ENCODE assay signal across 22 mouse cellular contexts in genomic region chr10:127654970-127655579, GRCm38 (mm10). TPM values are rescaled to one million over a fixed set of nuclear protein-coding genes. Genes with fewer than 3 reads are reported as not detected.
DNase-seq lines count a peak whose midpoint lies in the region; ATAC-seq and TF ChIP-seq lines count a peak whose summit lies in the region.
"Had no signal": no experiment of that assay in that cellular context is flagged by ENCODE, and none has a peak within 500 bp of the region (broad histone marks: within the 10 kb centered on the region; RNA-seq: fewer than 3 reads in every experiment).

No protein-coding gene starts in this region.

- TF ChIP-seq POLR2A in thymus, adult 2 months (IDR thresholded peaks at IDR 0.05; ENCODE audit: control insufficient read depth, extremely low read depth, insufficient read depth, low read length, poor library complexity), result no peak

- H3K27me3 ChIP-seq in limb, embryonic 10.5 days (ENCODE audit: low read depth, poor library complexity, severe bottlenecking), result no peaks in the 10 kb centered on the region
- H3K27me3 ChIP-seq in thymus, adult 2 months (ENCODE audit: control insufficient read depth, insufficient read depth, low read length), result no peaks in the 10 kb centered on the region
- H3K27me3 ChIP-seq: CH12.LX; intestine, embryonic 15.5 days had no signal

- H3K36me3 ChIP-seq in limb, embryonic 10.5 days, result peaks cover 29% of the 10 kb centered on the region
- H3K36me3 ChIP-seq in thymus, adult 2 months (ENCODE audit: control insufficient read depth, insufficient read depth, low read length), result peaks cover 69% of the 10 kb centered on the region
- H3K36me3 ChIP-seq: neural tube, embryonic 13.5 days had no signal

- H3K27ac ChIP-seq in limb, embryonic 10.5 days, result peak overlapping the region; percentile 72
- H3K27ac ChIP-seq in thymus, adult 2 months (ENCODE audit: control insufficient read depth, insufficient read depth, low read length), result no peak overlapping the region
- H3K27ac ChIP-seq: heart, embryonic 10.5 days; hindbrain, embryonic 14.5 days; intestine, embryonic 15.5 days; neural tube, embryonic 13.5 days had no signal

- H3K4me1 ChIP-seq in limb, embryonic 10.5 days, result peaks cover 43% of the 10 kb centered on the region
- H3K4me1 ChIP-seq in thymus, adult 2 months (replicated peaks; ENCODE audit: control insufficient read depth, insufficient read depth, low read length), result peaks cover 9% of the 10 kb centered on the region
- H3K4me1 ChIP-seq: neural tube, embryonic 13.5 days had no signal

- WGBS in limb, embryonic 10.5 days, result 77% methylated on average over 16 of the region's 16 CpGs
- WGBS in thymus, adult 2 months, result 28% methylated on average over 16 of the region's 16 CpGs

- no peak for TF ChIP-seq CTCF in thymus, adult 2 months (IDR thresholded peaks at IDR 0.05; ENCODE audit: borderline replicate concordance, control insufficient read depth, extremely low read depth, insufficient read depth, low read length, poor library complexity)

- peak; percentile 83 for DNase-seq in heart, adult 11 months
- no peak for DNase-seq in heart, adult 8-10 months (ENCODE audit: low spot score)
- peak; percentile 32 for DNase-seq in CD4-positive helper T cell, adult 2 months (ENCODE audit: low read depth, low spot score)
- DNase-seq in limb, embryonic 10.5 days (ENCODE audit: low spot score), result no peak
- DNase-seq in thymus, adult 2 months, result no peak
- DNase-seq in layer of hippocampus, adult 8-10 months (ENCODE audit: low spot score in 2 of 2), result no peak
- DNase-seq: cerebellum, adult 2 months; cerebellum, postnatal 36 days; gastrocnemius, postnatal 25 days; kidney, adult 9 months; layer of hippocampus, postnatal 36 days; liver; lung, adult 18-20 months; lung, postnatal 14 days; spleen, adult 18-20 months; thymus, postnatal 14 days had no signal

- no peak overlapping the region for H3K4me3 ChIP-seq in limb, embryonic 10.5 days
- H3K4me3 ChIP-seq in thymus, adult 2 months (ENCODE audit: control insufficient read depth, insufficient read depth, low read length), result no peak overlapping the region
- H3K4me3 ChIP-seq: heart, embryonic 10.5 days; intestine, embryonic 15.5 days; neural tube, embryonic 13.5 days had no signal

- peak; percentile 8; the same call in 1 of the 2 replicates for ATAC-seq in neutrophil, adult 5-6 weeks (ENCODE audit: extremely low read depth, insufficient number of reproducible peaks, low FRiP score, poor library complexity, severe bottlenecking)
- ATAC-seq: intestine, embryonic 15.5 days had no signal

- H3K9me3 ChIP-seq in limb, embryonic 10.5 days (replicated peaks), result no peaks in the 10 kb centered on the region
- H3K9me3 ChIP-seq: heart, embryonic 10.5 days; intestine, embryonic 15.5 days; neural tube, embryonic 13.5 days had no signal

RNA-seq across cellular contexts. Expression of gene Nemp1, which starts 11.6 kb away (rescaled TPM):
- total RNA-seq in heart, adult 8-10 months (2022), result 1 to 10 TPM; 3.0 to 5.1 (median 3.6) TPM
- polyA plus RNA-seq in limb, embryonic 10.5 days (2016; fragmentation: Nextera tagmentation; extraction: Ambion mirVana), result 11.9 and 12.3 TPM in 2 replicates
- 42.6 and 45.7 TPM in 2 replicates for total RNA-seq in neutrophil, adult 5-6 weeks (2017)
- 14.2 and 15.0 TPM in 2 replicates for polyA plus RNA-seq in thymus, adult 2 months (2012; rRNA removed)
- total RNA-seq in layer of hippocampus, adult 8-10 months (2022), result 1 to 10 TPM; 5.8 to 8.1 (median 7.6) TPM

RNA-seq across cellular contexts. Expression of gene Stat6, which starts 12.3 kb away (rescaled TPM):
- 10 to 100 TPM; 38.4 to 43.7 (median 43.2) TPM for total RNA-seq in heart, adult 8-10 months (2022)
- 8.4 and 9.7 TPM in 2 replicates for polyA plus RNA-seq in limb, embryonic 10.5 days (2016; fragmentation: Nextera tagmentation; extraction: Ambion mirVana)
- total RNA-seq in neutrophil, adult 5-6 weeks (2017), result 258 and 273 TPM in 2 replicates
- polyA plus RNA-seq in thymus, adult 2 months (2012; rRNA removed), result 168 and 185 TPM in 2 replicates
- 10 to 100 TPM in 3 of 4 experiments, 1 to 10 TPM in 1; 10.0 to 13.6 (median 11.3) TPM for total RNA-seq in layer of hippocampus, adult 8-10 months (2022)

RNA-seq across cellular contexts. Expression of gene Nab2, which starts 13.3 kb away (rescaled TPM):
- total RNA-seq in heart, adult 8-10 months (2022), result 10 to 100 TPM in 1 of 4 experiments, 1 to 10 TPM in 3; 5.0 to 10.3 (median 6.6) TPM
- polyA plus RNA-seq in limb, embryonic 10.5 days (2016; fragmentation: Nextera tagmentation; extraction: Ambion mirVana), result 13.1 and 17.4 TPM in 2 replicates
- total RNA-seq in neutrophil, adult 5-6 weeks (2017), result 19.0 and 19.3 TPM in 2 replicates
- 69.3 and 79.2 TPM in 2 replicates for polyA plus RNA-seq in thymus, adult 2 months (2012; rRNA removed)
- 10 to 100 TPM; 45.3 to 51.6 (median 49.0) TPM for total RNA-seq in layer of hippocampus, adult 8-10 months (2022)

RNA-seq across cellular contexts. Expression of gene Lrp1, which starts 34.1 kb away (rescaled TPM):
- total RNA-seq in heart, adult 8-10 months (2022), result 10 to 100 TPM; 64.0 to 88.9 (median 74.0) TPM
- polyA plus RNA-seq in limb, embryonic 10.5 days (2016; fragmentation: Nextera tagmentation; extraction: Ambion mirVana), result 48.6 and 67.8 TPM in 2 replicates
- 6.3 and 15.1 TPM in 2 replicates for total RNA-seq in neutrophil, adult 5-6 weeks (2017)
- polyA plus RNA-seq in thymus, adult 2 months (2012; rRNA removed), result 35.3 and 40.3 TPM in 2 replicates
- total RNA-seq in layer of hippocampus, adult 8-10 months (2022), result 100 to 1,000 TPM; 293 to 333 (median 304) TPM

RNA-seq across cellular contexts. Expression of gene Myo1a, which starts 49.9 kb away (rescaled TPM):
- total RNA-seq in heart, adult 8-10 months (2022), result under 1 TPM in 1 of 4 experiments, not detected in 3; 0.08 TPM
- polyA plus RNA-seq in limb, embryonic 10.5 days (2016; fragmentation: Nextera tagmentation; extraction: Ambion mirVana), result 0.49 and 0.78 TPM in 2 replicates
- total RNA-seq in neutrophil, adult 5-6 weeks (2017), result 1.5 and 2.3 TPM in 2 replicates
- 1.6 and 1.8 TPM in 2 replicates for polyA plus RNA-seq in thymus, adult 2 months (2012; rRNA removed)
- total RNA-seq in layer of hippocampus, adult 8-10 months (2022), result 1 to 10 TPM in 2 of 4 experiments, under 1 TPM in 2; 0.56 to 1.7 (median 0.86) TPM

Comparison
In these comparisons a context has a peak if more than half of its experiments do, and no peak if none do; other contexts are left out.
1. DNase-seq: peak in heart, adult 11 months (single experiment) and CD4-positive helper T cell, adult 2 months (single experiment); none in heart, adult 8-10 months (single experiment), limb, embryonic 10.5 days (single experiment), thymus, adult 2 months (single experiment) and layer of hippocampus, adult 8-10 months (0 of 2).